12 mouse cellular contexts compared by ENCODE assay signal in the genomic region with DNA sequence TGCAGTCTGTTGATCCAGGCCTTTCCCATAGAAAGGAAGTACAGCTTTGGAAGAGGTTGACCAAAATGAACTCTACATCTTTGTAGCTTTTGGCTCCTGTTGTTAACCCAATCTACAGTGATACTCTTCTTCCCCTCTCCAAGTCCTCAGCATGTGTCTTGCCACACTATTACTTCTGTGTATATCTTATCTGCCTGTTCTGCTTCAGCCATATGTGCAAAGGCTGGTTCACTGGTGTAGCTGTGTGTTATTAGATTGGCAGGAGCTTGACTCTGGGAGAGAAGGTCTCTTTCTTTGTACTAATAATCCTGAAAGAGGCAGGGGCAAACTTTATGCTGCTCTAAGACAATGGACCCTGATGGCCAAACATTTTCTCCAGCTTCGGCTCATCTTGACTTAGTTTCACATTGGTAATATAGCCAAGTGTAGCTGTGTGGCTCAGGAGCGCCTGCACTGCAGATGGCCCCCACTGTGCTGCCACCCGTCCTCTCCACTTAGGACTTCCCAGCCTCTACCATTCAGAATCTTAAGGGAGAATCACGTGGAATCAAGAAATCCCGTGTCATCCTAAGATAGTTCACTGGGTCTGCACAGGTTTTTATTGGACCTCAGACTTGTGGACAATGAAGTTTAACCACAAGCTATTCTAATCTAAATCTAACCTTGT.
"Had no signal": no experiment of that assay in that cellular context is flagged by ENCODE, and none has a peak within 500 bp of the region (broad histone marks: within the 10 kb centered on the region; RNA-seq: fewer than 3 reads in every experiment).

No protein-coding gene starts in this region.

- H3K27ac ChIP-seq: limb, embryonic 13.5 days; midbrain, embryonic 10.5 days; neural tube, embryonic 15.5 days; stomach, postnatal 0 days had no signal

- H3K4me3 ChIP-seq: limb, embryonic 13.5 days; midbrain, embryonic 10.5 days; myocyte; neural tube, embryonic 15.5 days had no signal

- H3K9me3 ChIP-seq: limb, embryonic 13.5 days; midbrain, embryonic 10.5 days; neural tube, embryonic 15.5 days had no signal

- H3K4me2 ChIP-seq: limb, embryonic 13.5 days; neural tube, embryonic 15.5 days had no signal

- DNase-seq: kidney, postnatal 10 days; kidney, postnatal 4 days; left cerebral cortex, postnatal 4 days; lung, adult 18-20 months; midbrain, embryonic 14.5 days; thymus, postnatal 4 days had no signal

- H3K4me1 ChIP-seq: limb, embryonic 13.5 days; midbrain, embryonic 10.5 days; neural tube, embryonic 15.5 days had no signal

- ATAC-seq: intestine, postnatal 0 days had no signal

- H3K27me3 ChIP-seq: limb, embryonic 13.5 days; neural tube, embryonic 15.5 days had no signal

- H3K9ac ChIP-seq: limb, embryonic 13.5 days; neural tube, embryonic 15.5 days had no signal
